ENCODE assay signal across 4 mouse cellular contexts in the genomic region with DNA sequence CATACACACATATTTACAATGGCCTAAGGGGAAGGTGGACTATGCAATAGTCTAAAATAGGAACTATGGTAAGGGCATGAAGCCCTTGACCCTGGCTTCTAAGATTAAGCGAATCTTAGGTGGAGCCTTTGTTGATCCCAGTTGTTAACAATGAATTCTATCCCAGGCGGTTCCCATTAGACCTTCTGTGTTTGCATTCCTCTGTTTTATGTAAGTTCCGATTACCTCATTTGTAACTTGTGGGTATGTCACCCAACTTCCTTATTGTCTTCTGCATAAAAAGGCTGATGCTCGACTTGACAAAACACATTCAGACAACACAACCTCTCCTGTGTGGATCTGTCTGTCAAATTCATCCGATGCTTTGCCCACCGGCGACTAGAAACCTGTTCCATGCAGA.
DNase-seq lines count a peak whose midpoint lies in the region.
"Not testable (repeated sequence)": the region's sequence is repeated elsewhere in the genome, so short reads cannot be mapped to it uniquely, and the experiment has no call there.

No protein-coding gene starts in this region.

- not testable (repeated sequence) for H3K4me3 ChIP-seq in ES-E14 (ENCODE audit: insufficient read depth in 1 of 2, low read depth in 1 of 2, low read length in 2 of 2, poor library complexity in 1 of 2, severe bottlenecking in 1 of 2)

- H3K36me3 ChIP-seq in ES-E14 (ENCODE audit: control insufficient read depth, insufficient read depth, low read length, poor library complexity, severe bottlenecking): not testable (repeated sequence)

- DNase-seq in ES-CJ7 (ENCODE audit: low read depth, low spot score) (peak; percentile 34), ES-E14 (ENCODE audit: low read depth, low spot score) (peak; percentile 15), R1 (ENCODE audit: low read depth, low spot score) (peak; percentile 83), ZHBTc4 (ENCODE audit: low read depth, low spot score) (peak; percentile 69)

- H3K4me1 ChIP-seq in ES-E14 (ENCODE audit: control insufficient read depth in 2 of 2, insufficient read depth in 2 of 2, low read length in 2 of 2, poor library complexity in 1 of 2): not testable (repeated sequence)

- not testable (repeated sequence) for H3K27ac ChIP-seq in ES-E14 (ENCODE audit: insufficient read depth, low read depth, low read length, poor library complexity, severe bottlenecking)

- H3K9ac ChIP-seq in ES-E14 (ENCODE audit: insufficient read depth, low read depth, low read length, poor library complexity, severe bottlenecking): not testable (repeated sequence)

- H3K9me3 ChIP-seq in ES-E14 (ENCODE audit: control insufficient read depth, insufficient read depth, low read depth, low read length): not testable (repeated sequence)

- in situ Hi-C loops in ES-E14 (cut with MboI; ENCODE audit: low sequenced_read_pairs in 2 of 2, unreplicated experiment in 2 of 2): not testable (repeated sequence)

Comparison
In these comparisons a context has a peak if more than half of its experiments do, and no peak if none do; other contexts are left out.
1. DNase-seq: peak in every context shown above with its lines; median percentile 83 in R1; 69 in ZHBTc4; 34 in ES-CJ7; 15 in ES-E14.